Comparison of ENCODE assay signal across 7 mouse cellular contexts in genomic region chr10:87503946-87504345, GRCm38 (mm10). TPM values are rescaled to one million over a fixed set of nuclear protein-coding genes. Genes with fewer than 3 reads are reported as not detected.
DNase-seq lines count a peak whose midpoint lies in the region; ATAC-seq and TF ChIP-seq lines count a peak whose summit lies in the region.

No protein-coding gene starts in this region.

- DNase-seq in ovary, postnatal 14 days (ENCODE audit: low spot score): peak; percentile 37
- no peak for DNase-seq in ovary, adult 18-20 months (ENCODE audit: low spot score)
- peak; percentile 43 to 56 for DNase-seq in adrenal gland, adult 18-20 months (ENCODE audit: low spot score in 2 of 2)
- peak; percentile 44 for DNase-seq in liver, postnatal 0 days

- peaks cover 2% of the 10 kb centered on the region; the same call in 1 of the 2 replicates for H3K4me1 ChIP-seq in cortical plate, adult 2 months (ENCODE audit: control insufficient read depth, insufficient read depth, low read length)
- no peaks in the 10 kb centered on the region for H3K4me1 ChIP-seq in liver, postnatal 0 days (ENCODE audit: insufficient read depth)
- peaks cover 20% of the 10 kb centered on the region for H3K4me1 ChIP-seq in neural tube, embryonic 15.5 days

- H3K9ac ChIP-seq in liver, postnatal 0 days (replicated peaks): no peak overlapping the region
- H3K9ac ChIP-seq in neural tube, embryonic 15.5 days (replicated peaks): no peak overlapping the region

- peak; percentile 49 to 56; a peak in 3 of 4 replicates for ATAC-seq in hematopoietic stem cell, adult 5-6 weeks (replicated peaks in 1 of 2; ENCODE audit: insufficient read depth in 1 of 2, low FRiP score in 2 of 2, low TSS enrichment in 1 of 2, low read depth in 1 of 2, poor library complexity in 2 of 2, severe bottlenecking in 2 of 2)
- no peak for ATAC-seq in liver, postnatal 0 days
- ATAC-seq in neural tube, embryonic 15.5 days (ENCODE audit: low FRiP score): peak; percentile 71; the same call in 1 of the 2 replicates

- peak; percentile 87 for TF ChIP-seq CTCF in cortical plate, adult 2 months (IDR thresholded peaks at IDR 0.05; ENCODE audit: extremely low read depth, insufficient read depth, low read length)
- TF ChIP-seq CTCF in liver, postnatal 0 days (IDR thresholded peaks at IDR 0.05; ENCODE audit: low read depth): peak; percentile 83

- no peaks in the 10 kb centered on the region for H3K9me3 ChIP-seq in liver, postnatal 0 days (ENCODE audit: low read length)
- no peaks in the 10 kb centered on the region for H3K9me3 ChIP-seq in neural tube, embryonic 15.5 days (replicated peaks)

- no peak for TF ChIP-seq POLR2A in cortical plate, adult 2 months (IDR thresholded peaks at IDR 0.05; ENCODE audit: extremely low read depth, insufficient read depth, low read length)

- H3K27me3 ChIP-seq in liver, postnatal 0 days (ENCODE audit: insufficient read depth, low read length): peaks cover 22% of the 10 kb centered on the region
- H3K27me3 ChIP-seq in neural tube, embryonic 15.5 days (replicated peaks): peaks cover 21% of the 10 kb centered on the region

- H3K36me3 ChIP-seq in liver, postnatal 0 days (replicated peaks; ENCODE audit: insufficient read depth, low read length): no peaks in the 10 kb centered on the region
- no peaks in the 10 kb centered on the region for H3K36me3 ChIP-seq in neural tube, embryonic 15.5 days

- no peak overlapping the region for H3K4me3 ChIP-seq in cortical plate, adult 2 months (ENCODE audit: insufficient read depth, low read length)
- H3K4me3 ChIP-seq in liver, postnatal 0 days (ENCODE audit: low read depth, low read length): no peak overlapping the region
- no peak overlapping the region for H3K4me3 ChIP-seq in neural tube, embryonic 15.5 days (replicated peaks)

- TF ChIP-seq EP300 in liver, postnatal 0 days (IDR thresholded peaks at IDR 0.05; ENCODE audit: low read depth): no peak

- no peak overlapping the region for H3K27ac ChIP-seq in cortical plate, adult 2 months (ENCODE audit: insufficient read depth, low read length)
- H3K27ac ChIP-seq in liver, postnatal 0 days (ENCODE audit: low read depth): no peak overlapping the region
- no peak overlapping the region for H3K27ac ChIP-seq in neural tube, embryonic 15.5 days (replicated peaks)

- no peak overlapping the region for H3K4me2 ChIP-seq in liver, postnatal 0 days (ENCODE audit: low read depth, low read length)
- peak overlapping the region; percentile 47 for H3K4me2 ChIP-seq in neural tube, embryonic 15.5 days

- WGBS in liver, postnatal 0 days (ENCODE audit: insufficient replicate concordance): 3% methylated on average over 10 of the region's 10 CpGs
- 2% methylated on average over 10 of the region's 10 CpGs for WGBS in neural tube, embryonic 15.5 days

RNA-seq across cellular contexts. Expression of gene Ascl1, which starts 10.5 kb away (rescaled TPM):
- 1 to 10 TPM; 1.3 to 1.6 TPM for total RNA-seq in adrenal gland, adult 18-20 months (2021)
- 5.8 and 6.6 TPM in 2 replicates for polyA plus RNA-seq in cortical plate, adult 2 months (2012; rRNA removed)
- total RNA-seq in hematopoietic stem cell, adult 5-6 weeks (2017): not detected in 2 replicates
- polyA plus RNA-seq in liver, postnatal 0 days (2015; fragmentation: Nextera tagmentation; extraction: Ambion mirVana): not detected in 2 replicates
- 5.2 and 7.4 TPM in 2 replicates for polyA plus RNA-seq in neural tube, embryonic 15.5 days (2015; fragmentation: Nextera tagmentation; extraction: Ambion mirVana)

RNA-seq across cellular contexts. Expression of gene Pah, which starts 17.6 kb away (rescaled TPM):
- under 1 TPM in 1 of 2 experiments, not detected in 1; 0.96 TPM for total RNA-seq in adrenal gland, adult 18-20 months (2021)
- 0.13 and 0.25 TPM in 2 replicates for polyA plus RNA-seq in cortical plate, adult 2 months (2012; rRNA removed)
- total RNA-seq in hematopoietic stem cell, adult 5-6 weeks (2017): not detected in 2 replicates
- polyA plus RNA-seq in liver, postnatal 0 days (2015; fragmentation: Nextera tagmentation; extraction: Ambion mirVana): 146 and 162 TPM in 2 replicates
- 0.36 TPM in 1 of 2 replicates, not detected in the other for polyA plus RNA-seq in neural tube, embryonic 15.5 days (2015; fragmentation: Nextera tagmentation; extraction: Ambion mirVana)

Comparison
In these comparisons a context has a peak if more than half of its experiments do, and no peak if none do; other contexts are left out.
1. RNA of gene Pah, which starts 17.6 kb away (polyA plus RNA-seq): 146 to 162 TPM in liver, postnatal 0 days; 0.13 to 0.25 TPM in cortical plate, adult 2 months and 0.36 TPM in neural tube, embryonic 15.5 days; every median in the first group is over 100 times any median in the second.